Mouse (Mus musculus): ENCODE data around the gene Dcxr. TPM values are rescaled to one million over a fixed set of nuclear protein-coding genes. Genes with fewer than 3 reads are reported as not detected.
"Not testable (repeated sequence)": the region's sequence is repeated elsewhere in the genome, so short reads cannot be mapped to it uniquely, and the experiment has no call there.

Gene Dcxr
- polyA plus RNA-seq, 1 experiment from 2014 or later = 9.0 TPM

GRCm38 (mm10) chr11:120749430-120749829, 22.3 kb upstream of the Dcxr start:
- no peak overlapping the region for H3K4me3 ChIP-seq
- WGBS = 63% methylated on average over 8 of the region's 8 CpGs
- no peak for ATAC-seq (replicated peaks)
- H3K4me2 ChIP-seq (replicated peaks) = no peak overlapping the region
- H3K4me1 ChIP-seq = no peaks in the 10 kb centered on the region
- no peaks in the 10 kb centered on the region for H3K27me3 ChIP-seq
- H3K9ac ChIP-seq (replicated peaks) = no peak overlapping the region
- no peaks in the 10 kb centered on the region for H3K36me3 ChIP-seq
- no peaks in the 10 kb centered on the region for H3K9me3 ChIP-seq
- H3K27ac ChIP-seq (replicated peaks) = no peak overlapping the region

- Histone ChIP-seq H3K4me3 (no peak overlapping the region), H3K36me3 (no peaks in the 10 kb centered on the region), H3K27ac (replicated peaks) (no peak overlapping the region), H3K4me2 (replicated peaks) (no peak overlapping the region), H3K9ac (replicated peaks) (no peak overlapping the region), H3K4me1 (no peaks in the 10 kb centered on the region), H3K9me3 (no peaks in the 10 kb centered on the region), H3K27me3 (no peaks in the 10 kb centered on the region)
- WGBS = 80% methylated on average over 4 of the region's 4 CpGs
- ATAC-seq (replicated peaks) = no peak
Measured at GRCm38 (mm10) chr11:120747974-120748373, 20.9 kb upstream of the Dcxr start.

- Histone ChIP-seq H3K9ac (replicated peaks) (no peak overlapping the region), H3K27me3 (no peaks in the 10 kb centered on the region), H3K4me2 (replicated peaks) (no peak overlapping the region), H3K4me1 (no peaks in the 10 kb centered on the region), H3K27ac (replicated peaks) (no peak overlapping the region), H3K9me3 (no peaks in the 10 kb centered on the region), H3K4me3 (no peak overlapping the region), H3K36me3 (no peaks in the 10 kb centered on the region)
- no peak for ATAC-seq (replicated peaks)
- WGBS = 79% methylated on average over 7 of the region's 7 CpGs
Measured at GRCm38 (mm10) chr11:120744121-120744701, 17.1 kb upstream of the Dcxr start.

- WGBS = 92% methylated on average over 5 of the region's 5 CpGs
- Histone ChIP-seq H3K9ac (replicated peaks) (no peak overlapping the region), H3K4me2 (replicated peaks) (no peak overlapping the region), H3K4me1 (no peaks in the 10 kb centered on the region), H3K27me3 (no peaks in the 10 kb centered on the region), H3K27ac (replicated peaks) (no peak overlapping the region), H3K9me3 (no peaks in the 10 kb centered on the region), H3K4me3 (no peak overlapping the region), H3K36me3 (no peaks in the 10 kb centered on the region)
- ATAC-seq (replicated peaks) = no peak
Measured at GRCm38 (mm10) chr11:120740981-120741380, 13.9 kb upstream of the Dcxr start.

GRCm38 (mm10) chr11:120736424-120736823, 9.3 kb upstream of the Dcxr start:
- Histone ChIP-seq H3K4me3 (no peak overlapping the region), H3K36me3 (no peaks in the 10 kb centered on the region), H3K4me1 (no peaks in the 10 kb centered on the region), H3K9ac (replicated peaks) (no peak overlapping the region), H3K27ac (replicated peaks) (no peak overlapping the region), H3K9me3 (no peaks in the 10 kb centered on the region), H3K4me2 (replicated peaks) (no peak overlapping the region), H3K27me3 (no peaks in the 10 kb centered on the region)
- 74% methylated on average over 6 of the region's 6 CpGs for WGBS
- ATAC-seq (replicated peaks) = no peak

- 61% methylated on average over 6 of the region's 6 CpGs for WGBS
- H3K9me3 ChIP-seq = no peaks in the 10 kb centered on the region
- H3K27me3 ChIP-seq = no peaks in the 10 kb centered on the region
- no peak overlapping the region for H3K4me2 ChIP-seq (replicated peaks)
- H3K4me3 ChIP-seq = no peak overlapping the region
- H3K4me1 ChIP-seq = no peaks in the 10 kb centered on the region
- no peak overlapping the region for H3K27ac ChIP-seq (replicated peaks)
- no peak overlapping the region for H3K9ac ChIP-seq (replicated peaks)
- H3K36me3 ChIP-seq = no peaks in the 10 kb centered on the region
- no peak for ATAC-seq (replicated peaks)
Measured at GRCm38 (mm10) chr11:120733521-120733920, 6.4 kb upstream of the Dcxr start.

GRCm38 (mm10) chr11:120731858-120732680, 5.0 kb upstream of the Dcxr start, which contains the start of gene Cbr2:
TSS of gene Cbr2 (minus strand) at chr11:120732114.
- Histone ChIP-seq H3K36me3 (no peaks in the 10 kb centered on the region), H3K4me2 (replicated peaks) (no peak within 1 kb of the TSS), H3K27me3 (no peaks in the 10 kb centered on the region), H3K9ac (replicated peaks) (no peak within 1 kb of the TSS), H3K9me3 (no peaks in the 10 kb centered on the region), H3K4me1 (no peaks in the 10 kb centered on the region), H3K27ac (replicated peaks) (no peak within 1 kb of the TSS), H3K4me3 (no peak within 1 kb of the TSS)
- WGBS = 82% methylated on average over 12 of the region's 12 CpGs
- no peak for ATAC-seq (replicated peaks)

GRCm38 (mm10) chr11:120731395-120731794, 4.3 kb upstream of the Dcxr start:
- Histone ChIP-seq H3K9ac (replicated peaks) (no peak overlapping the region), H3K27ac (replicated peaks) (no peak overlapping the region), H3K4me2 (replicated peaks) (no peak overlapping the region), H3K4me1 (peaks cover 7% of the 10 kb centered on the region), H3K27me3 (no peaks in the 10 kb centered on the region), H3K9me3 (no peaks in the 10 kb centered on the region), H3K36me3 (no peaks in the 10 kb centered on the region), H3K4me3 (no peak overlapping the region)
- 100% methylated on average over 1 of the region's 1 CpGs for WGBS
- no peak for ATAC-seq (replicated peaks)

- Histone ChIP-seq H3K9me3 (no peaks in the 10 kb centered on the region), H3K4me1 (peaks cover 7% of the 10 kb centered on the region), H3K4me3 (no peak overlapping the region), H3K27me3 (no peaks in the 10 kb centered on the region), H3K9ac (replicated peaks) (no peak overlapping the region), H3K36me3 (no peaks in the 10 kb centered on the region), H3K27ac (replicated peaks) (no peak overlapping the region), H3K4me2 (replicated peaks) (no peak overlapping the region)
- ATAC-seq (replicated peaks) = no peak
- WGBS = 86% methylated on average over 10 of the region's 10 CpGs
Measured at GRCm38 (mm10) chr11:120730331-120730870, 3.3 kb upstream of the Dcxr start.

- not testable (repeated sequence) for H3K27ac ChIP-seq (replicated peaks); ATAC-seq (replicated peaks); H3K4me3 ChIP-seq; H3K9me3 ChIP-seq; H3K4me1 ChIP-seq; H3K36me3 ChIP-seq; H3K27me3 ChIP-seq; H3K9ac ChIP-seq (replicated peaks)
- 5% methylated on average over 18 of the region's 21 CpGs for WGBS
- H3K4me2 ChIP-seq (replicated peaks) = peak overlapping the region; percentile 19; the same call in 1 of the 2 replicates
Measured at GRCm38 (mm10) chr11:120729432-120730050, 2.5 kb upstream of the Dcxr start.

GRCm38 (mm10) chr11:120728530-120729240, 1.6 kb upstream of the Dcxr start:
- Histone ChIP-seq H3K9ac (replicated peaks) (no peak overlapping the region), H3K9me3 (no peaks in the 10 kb centered on the region), H3K27me3 (no peaks in the 10 kb centered on the region), H3K4me3 (no peak overlapping the region), H3K4me2 (replicated peaks) (no peak overlapping the region), H3K27ac (replicated peaks) (no peak overlapping the region), H3K4me1 (peaks cover 7% of the 10 kb centered on the region), H3K36me3 (no peaks in the 10 kb centered on the region)
- ATAC-seq (replicated peaks) = no peak
- WGBS = 70% methylated on average over 11 of the region's 11 CpGs

- ATAC-seq (replicated peaks) = no peak
- Histone ChIP-seq H3K9ac (replicated peaks) (no peak overlapping the region), H3K4me1 (peaks cover 10% of the 10 kb centered on the region), H3K4me3 (no peak overlapping the region), H3K27me3 (no peaks in the 10 kb centered on the region), H3K9me3 (no peaks in the 10 kb centered on the region), H3K27ac (replicated peaks) (no peak overlapping the region), H3K4me2 (replicated peaks) (no peak overlapping the region), H3K36me3 (no peaks in the 10 kb centered on the region)
- 62% methylated on average over 12 of the region's 12 CpGs for WGBS
Measured at GRCm38 (mm10) chr11:120727564-120727963, 483 bp upstream of the Dcxr start.

All from forebrain, embryonic 15.5 days (tissue).